Mouse (Mus musculus) G1E (cell line): ENCODE measurements around the gene Sgms1.

Experiments used
- CTCF ChIP-seq: IDR thresholded peaks from 2 replicates; pipeline ENCODE4 v1.5.1; 2012; ENCODE audit warnings: low read depth, low read length, inconsistent platforms, mixed read lengths
- GATA1 ChIP-seq: IDR thresholded peaks from 2 replicates; pipeline ENCODE4 v1.6.1; 2012; ENCODE audit warnings: borderline replicate concordance, low read length, inconsistent platforms, mixed read lengths

DNA sequence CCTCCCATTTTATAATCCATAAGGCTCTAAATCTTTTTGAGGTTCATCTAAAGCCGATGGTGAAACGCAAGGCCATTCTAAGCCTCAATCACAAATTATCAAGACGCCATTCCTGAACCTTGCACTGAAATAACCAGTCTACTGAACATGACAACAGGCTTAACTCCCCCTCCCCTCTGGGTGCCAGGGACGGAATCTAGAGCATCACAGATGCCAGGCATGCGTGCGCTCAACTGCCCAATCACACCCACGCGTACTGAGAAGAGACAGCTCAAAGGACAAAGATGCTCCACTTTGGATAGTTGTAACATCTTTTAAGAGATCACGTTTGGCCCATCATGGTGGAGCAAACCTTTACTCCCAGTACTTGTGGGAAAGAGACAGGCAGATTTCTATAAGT, 146.3 kb downstream of the Sgms1 start:
- TF ChIP-seq CTCF (no peak), GATA1 (no peak)
